Mouse (Mus musculus) forelimb bud, embryonic 11.5 days (tissue): ENCODE measurements at regions not wholly inside any gene's neighbourhood (a gene's known extent, or its start where the extent isn't known, plus 50 kb on each side); places are given as distances from the start of the nearest gene placed in this dataset.
A peak's percentile ranks its signal among the peaks of the same experiment; 100 is the strongest.

Experiments
- DNase-seq: peaks from one replicate; pipeline ENCODE4 v3.0.0-alpha.2; 2012; ENCODE audit warnings: low read depth, low spot score

DNA sequence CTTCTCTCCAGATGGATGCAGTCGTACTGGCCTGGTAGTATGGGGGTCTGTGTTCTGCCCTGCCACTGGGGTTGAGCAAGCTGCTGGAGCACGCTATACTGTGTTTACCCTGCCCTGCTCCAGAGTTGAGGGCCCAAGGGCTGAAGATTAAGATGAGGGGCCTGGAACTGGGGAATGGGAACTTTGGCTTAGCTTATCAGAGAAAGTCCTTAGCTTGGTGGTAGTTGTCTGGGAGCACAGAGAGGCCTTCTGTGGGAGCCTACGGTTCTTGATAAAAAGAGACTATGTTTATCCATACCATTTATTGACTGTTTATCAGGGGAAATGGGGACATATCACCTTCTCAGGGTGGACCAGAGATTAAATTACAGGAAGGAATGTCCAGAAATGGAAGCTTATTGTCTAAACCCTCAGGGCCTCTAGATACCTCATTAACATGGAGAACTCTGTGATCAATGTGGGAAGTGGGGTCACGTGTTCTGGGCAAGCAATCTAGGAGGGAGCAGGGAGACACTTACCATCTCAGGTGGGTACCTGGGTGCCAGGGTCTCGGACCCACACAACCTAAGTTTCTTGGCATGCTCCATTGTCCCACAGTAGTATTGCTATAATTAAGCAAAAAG, 58.7 kb downstream of the Mycn start:
- DNase-seq = no peak

DNA sequence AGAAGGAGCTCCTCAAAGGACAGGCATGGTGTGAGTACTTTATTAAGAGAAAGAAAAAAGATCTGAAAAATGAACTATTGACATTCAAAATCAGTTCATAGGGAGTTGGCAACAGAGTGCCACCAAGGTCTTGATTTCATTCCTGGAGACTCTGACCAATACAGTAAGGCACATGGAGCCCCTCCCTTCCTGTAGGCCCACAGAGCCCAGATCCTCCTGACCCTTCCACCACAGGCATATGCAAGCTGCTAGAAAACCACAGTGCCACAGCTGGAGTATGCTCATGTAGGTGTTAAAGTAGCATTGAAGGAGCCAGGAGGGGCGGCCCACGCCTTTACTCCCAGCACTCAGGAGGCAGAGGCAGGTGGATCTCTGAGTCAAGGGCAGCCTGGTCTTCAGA, 63.7 kb downstream of the Mycn start:
- DNase-seq = no peak

DNA sequence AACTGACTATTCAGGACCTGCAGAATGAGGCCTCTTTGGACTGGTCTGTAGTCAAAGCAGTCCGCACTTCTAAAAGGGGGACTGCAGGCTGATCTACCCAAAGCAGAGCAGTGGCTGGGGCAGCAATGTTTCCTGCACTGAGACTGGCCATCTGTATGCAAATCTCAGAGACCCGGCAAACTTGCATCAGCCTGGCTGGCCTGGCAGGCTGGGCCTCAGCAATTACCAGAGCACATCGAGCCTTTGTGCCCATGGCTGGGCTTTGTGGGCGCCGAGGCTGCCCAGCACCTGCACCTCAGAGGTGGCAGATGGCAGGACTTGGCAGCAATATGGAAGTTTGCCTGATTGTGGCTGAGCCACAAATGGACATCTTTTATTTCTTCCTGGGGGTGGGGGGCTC, 64.2 kb downstream of the Mycn start:
- DNase-seq = no peak

DNA sequence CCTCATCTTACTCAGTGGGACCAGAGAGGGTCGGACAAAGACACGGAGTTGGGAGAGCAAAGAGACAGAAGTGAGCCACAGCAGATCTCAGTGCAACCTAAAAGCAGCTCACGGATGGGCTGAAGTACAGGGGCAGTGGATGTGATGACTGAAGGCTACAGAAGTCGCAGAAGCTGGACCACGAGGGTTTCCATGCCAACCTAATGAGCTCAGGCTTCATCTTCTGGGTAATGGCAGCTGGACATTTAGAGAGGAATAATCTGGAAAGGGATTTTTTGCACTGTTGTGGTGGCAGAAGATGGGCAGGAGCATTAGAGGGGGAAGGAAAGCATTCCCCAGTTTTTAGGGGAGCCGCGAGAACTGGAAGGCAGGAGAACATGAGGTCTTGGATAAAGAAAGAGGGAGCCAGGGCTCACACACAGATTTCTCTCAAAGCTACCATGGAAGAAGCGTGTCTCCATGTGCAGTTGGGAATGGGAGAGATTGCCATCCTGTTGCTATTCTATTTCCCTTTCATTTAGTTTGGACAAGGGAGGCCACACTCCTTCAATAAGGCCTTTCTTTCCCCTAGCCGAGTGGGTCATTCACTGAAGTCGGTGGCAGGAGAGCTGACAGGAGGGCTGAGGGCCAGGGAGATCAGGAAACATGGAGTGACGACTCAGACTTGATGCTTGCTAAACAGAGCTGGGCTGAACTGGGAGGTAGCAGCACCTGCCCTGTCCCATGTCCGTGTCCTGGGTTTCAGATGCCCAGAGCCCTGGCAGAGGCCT, 65.6 kb downstream of the Mycn start:
- no peak for DNase-seq

DNA sequence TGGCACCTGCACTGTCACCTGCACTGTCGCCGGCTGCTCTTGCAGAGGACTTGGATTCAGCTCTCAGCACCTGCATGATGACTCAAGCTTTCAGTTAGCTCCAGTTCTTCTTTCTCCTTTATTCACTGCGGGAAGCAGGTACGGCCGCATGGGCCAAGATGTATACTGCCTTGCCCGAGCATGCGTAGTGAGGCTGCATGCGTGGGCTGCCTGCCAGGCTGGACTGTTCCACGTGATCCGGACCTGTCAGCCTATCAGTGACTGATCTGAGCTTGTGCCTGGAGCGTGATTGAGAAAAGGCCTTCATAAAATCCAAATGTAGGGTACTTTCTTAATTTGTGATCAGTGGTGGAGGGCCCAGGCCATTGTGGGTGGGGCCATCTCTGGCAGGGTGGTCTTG, 68.2 kb downstream of the Mycn start:
- DNase-seq = no peak

DNA sequence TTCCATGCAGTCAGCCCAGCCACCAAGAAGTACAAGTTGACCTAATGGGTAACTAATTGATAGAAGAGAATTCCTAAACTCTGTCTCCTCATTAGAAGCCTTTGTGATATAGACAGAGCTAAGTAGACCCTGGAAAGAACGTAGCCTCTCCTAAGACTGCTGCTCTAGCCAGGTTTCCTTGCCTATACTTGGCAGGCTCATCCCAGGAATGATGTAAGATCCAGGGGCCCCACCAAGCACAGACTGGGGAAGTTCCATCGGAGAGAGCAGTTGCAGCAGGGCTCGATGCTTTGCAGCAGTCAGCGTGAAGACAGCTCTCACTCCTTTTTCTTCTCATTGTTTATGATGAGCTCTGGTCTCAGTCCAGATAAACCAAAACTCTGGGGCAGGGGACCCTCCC, 68.7 kb downstream of the Mycn start:
- DNase-seq = no peak

DNA sequence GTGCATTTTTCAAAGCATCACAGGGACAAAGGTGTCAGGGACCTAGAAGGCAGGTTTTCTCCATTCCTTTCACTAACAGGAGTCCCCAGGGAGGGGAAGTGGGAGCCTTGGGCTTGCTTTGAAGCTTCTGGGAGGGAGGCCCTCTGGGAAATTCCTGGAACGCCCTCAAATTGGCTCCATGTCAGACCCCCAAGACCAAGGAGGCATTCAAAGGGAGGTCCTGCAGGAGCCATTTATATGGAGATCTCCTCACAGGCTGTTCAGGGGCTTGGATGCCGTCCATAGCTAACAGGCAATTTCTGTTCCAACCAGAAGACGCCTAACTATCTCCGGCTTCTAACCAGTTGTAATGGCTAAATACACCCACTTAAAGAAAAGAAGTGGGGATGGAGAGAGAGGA, 70.4 kb downstream of the Mycn start:
- no peak for DNase-seq

DNA sequence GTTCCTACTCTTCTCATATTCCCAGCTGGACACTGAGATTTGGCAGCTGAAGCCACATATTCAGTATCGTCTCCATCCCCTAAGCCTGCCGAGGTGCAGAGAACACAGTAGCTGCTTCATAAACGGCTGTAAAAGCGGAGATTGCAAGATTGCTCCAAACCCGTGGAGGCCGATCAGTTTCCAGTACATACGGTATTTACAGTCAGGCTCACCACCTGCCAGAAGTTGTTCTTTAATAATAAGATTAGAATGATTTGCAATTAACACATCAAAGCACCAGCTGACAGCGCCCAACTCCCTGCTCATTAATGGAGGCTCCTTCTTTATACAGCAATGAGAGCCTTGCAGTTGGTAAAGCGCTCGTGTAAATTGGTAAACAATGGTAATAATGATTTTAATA, 75.1 kb downstream of the Mycn start:
- no peak for DNase-seq

DNA sequence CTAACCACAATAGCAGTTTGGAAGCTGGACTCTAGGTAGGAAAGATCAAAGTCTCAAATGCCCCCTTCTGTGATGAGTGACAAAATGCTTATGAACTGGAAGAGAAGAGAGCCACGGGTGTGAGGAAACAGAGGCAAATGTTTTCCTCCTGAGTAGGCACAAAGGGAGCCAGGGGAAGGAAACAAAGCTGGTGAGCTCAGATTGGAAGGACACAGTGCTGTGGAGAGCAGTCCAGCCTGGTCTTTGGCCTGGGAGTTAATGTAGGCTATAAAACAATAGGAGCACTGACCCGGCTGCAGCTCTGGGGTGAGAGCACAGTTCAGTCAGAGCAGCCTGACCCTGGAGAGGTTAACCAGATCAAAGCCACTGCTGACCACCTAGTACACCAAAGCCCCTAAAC, 91.0 kb downstream of the Mycn start:
- no peak for DNase-seq

DNA sequence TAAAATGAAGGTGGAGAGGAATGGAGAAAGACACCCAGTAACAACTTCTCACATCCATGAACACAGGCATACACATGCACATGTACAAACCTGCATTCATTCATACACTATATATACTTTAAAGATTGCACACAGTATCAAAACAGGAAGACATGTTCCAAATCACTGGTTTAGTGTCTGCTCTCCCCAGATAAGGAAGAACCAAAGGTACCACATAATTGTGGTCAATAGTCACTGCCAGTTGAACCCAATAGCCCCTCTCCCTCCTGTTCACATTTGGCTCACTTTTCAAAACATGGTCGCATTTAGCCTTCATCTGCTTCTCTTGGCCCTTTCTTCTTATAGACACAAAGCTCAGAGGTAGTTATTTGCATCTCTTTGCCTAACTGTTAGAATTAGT, 95.0 kb downstream of the Mycn start:
- no peak for DNase-seq

DNA sequence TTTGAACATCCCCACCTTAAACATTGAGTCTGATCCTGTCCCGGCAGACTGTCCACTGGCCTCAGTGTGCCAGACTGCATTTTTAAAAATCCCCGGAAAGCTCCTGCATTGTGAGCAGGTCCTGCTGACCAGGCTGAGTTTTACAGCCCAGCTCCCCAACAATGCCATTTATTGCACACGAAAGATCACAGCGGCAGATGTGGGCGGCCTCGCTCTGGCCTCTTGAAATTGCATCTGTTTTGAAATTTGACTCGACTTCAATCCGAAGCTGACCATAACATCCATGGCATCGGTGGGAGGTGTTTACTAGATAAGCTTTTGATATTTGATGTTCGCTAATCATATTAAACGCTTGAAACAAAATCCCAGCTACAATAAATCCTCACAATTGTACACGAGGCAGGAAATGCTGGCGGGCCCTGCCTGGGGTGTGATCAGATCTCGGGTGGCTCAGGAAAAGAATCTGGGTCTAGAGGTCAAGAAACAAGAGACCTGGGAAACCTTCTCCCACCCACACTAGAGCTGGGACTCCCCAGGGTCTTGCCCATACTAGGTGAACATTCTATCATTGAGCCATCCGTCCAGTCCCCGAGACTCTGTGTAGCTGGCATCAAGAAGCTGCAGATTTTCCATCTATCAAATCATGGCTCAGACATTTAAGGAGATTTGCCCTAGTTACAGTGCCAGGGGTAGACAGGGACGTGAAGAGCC, 99.3 kb downstream of the Mycn start:
- DNase-seq = peak; percentile 57

DNA sequence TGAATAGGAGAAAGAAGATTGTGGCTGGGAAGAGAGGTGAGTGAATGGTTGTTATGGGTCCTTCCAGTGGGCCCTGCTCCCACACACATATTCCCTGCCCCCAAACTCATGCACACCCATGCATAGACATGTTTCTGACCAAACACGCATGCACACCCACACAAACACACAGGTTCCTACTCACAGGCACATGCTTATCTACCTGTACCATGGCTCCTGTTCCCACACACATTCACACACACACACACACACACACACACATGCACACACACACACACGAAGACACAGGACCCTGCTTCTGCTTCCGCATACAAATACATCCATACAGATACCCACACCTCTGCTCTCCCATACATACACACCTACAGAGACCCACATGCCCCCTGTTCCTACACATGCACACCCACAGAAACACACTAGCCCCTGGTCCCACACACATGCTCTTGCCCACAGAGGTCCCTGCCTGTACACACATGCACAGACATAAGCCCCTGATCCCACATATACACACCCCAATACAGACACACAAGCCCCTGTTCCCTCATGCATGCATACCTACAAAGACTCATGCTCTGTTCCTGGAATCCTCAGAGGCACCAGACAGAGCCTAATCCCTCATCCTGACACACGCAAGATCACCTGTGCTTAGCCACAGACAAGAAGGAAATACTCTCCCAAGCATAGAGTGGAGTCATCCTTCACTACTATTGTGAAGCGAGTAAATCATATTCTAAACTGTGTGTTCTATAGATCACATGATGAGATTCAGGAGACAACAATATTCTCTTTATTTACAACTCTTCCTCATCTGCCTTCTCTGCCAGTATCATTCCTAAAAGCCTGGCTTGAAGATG, 100.1 kb downstream of the Mycn start:
- DNase-seq = no peak

DNA sequence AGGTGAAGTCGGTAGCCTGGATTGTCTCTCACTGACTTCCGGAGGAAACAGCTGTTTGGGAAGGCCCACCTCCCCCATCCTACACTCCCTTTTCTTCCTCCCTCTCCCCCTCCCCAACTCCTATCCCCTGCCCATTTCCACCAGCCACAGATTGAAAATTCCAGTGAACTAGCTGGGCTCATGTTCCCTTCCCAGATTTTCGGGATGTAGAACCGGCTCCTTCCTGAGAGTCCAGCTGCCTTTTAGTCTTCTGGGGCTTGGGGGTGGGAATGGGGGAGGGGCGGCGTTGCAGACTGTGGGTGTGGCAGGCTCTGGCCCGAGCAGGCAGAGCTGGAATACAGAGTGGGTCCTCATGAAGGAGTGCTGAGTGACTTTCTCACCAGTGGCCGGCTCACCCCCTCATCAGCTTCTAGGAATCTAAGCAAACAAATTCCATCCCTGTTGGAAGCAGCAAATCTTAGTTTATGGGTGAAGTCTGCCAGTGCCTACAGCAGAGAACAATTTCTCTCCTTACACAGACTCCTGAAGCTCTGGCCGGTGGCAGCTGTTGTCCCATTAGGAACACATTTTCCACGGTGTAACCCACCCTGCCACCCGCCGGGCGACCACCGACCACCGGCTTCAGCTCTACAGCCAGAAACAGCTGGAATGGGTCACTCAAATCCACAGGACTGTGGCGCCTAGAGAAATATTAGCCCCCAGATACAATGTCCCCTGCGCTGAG, 100.9 kb downstream of the Mycn start:
- peak; percentile 49 for DNase-seq

DNA sequence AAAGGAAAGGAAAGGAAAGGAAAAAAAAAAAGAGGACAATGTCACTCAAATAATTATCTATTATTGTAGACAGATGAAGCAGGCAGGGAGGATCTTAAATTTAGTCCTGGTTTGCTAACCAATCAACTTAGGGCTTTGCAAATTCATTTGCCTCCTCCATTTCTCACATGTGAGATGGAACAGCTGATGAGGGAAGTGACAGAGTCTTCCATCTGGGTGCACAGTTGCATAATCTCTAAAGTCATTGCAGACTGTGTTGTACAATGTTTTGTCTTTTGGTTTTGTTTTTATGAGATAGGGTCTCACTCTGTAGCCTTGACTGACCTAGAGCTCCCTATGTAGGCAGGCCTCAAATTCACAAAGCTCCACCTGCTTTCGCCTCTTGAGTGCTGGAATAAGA, 103.9 kb downstream of the Mycn start:
- DNase-seq = no peak

DNA sequence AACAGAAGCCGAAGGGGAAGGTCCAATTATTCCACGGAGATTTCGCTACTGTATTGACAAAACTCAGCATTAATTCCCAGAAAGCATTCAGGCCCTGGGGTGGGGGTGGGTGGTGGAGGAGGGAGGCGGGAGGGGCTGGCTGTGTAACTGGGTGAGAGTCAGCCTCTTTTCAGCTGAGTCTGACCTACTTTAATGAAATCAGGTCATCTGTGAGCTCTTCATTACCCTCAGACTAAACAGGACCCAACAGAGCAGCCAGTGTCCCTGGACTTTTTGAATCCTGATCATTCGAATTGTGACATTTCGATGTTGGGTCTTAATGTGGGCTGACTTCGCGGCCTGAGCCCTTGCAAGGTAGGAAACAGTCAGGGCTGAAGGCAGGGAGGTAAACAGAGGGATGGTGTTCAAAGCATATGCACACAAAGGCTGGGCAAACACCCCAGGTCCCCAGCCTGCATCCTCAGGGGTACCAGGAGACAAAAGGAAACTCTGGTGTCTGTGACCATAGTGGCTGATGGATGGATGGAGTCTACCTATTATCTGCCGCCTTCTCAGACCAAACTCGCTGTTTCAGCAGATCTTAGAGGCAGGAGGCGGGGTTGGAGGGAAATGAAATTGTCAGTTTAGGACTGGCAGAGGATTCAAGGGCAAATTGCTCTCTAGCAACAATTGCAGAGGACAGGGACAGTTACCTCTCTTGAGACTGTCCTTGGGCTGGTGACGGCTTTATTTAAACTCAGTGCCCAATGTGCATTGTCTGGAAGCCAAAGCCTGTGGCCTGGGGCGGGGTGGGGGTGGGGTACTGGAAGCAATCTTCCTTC, 113.7 kb downstream of the Mycn start:
- no peak for DNase-seq

DNA sequence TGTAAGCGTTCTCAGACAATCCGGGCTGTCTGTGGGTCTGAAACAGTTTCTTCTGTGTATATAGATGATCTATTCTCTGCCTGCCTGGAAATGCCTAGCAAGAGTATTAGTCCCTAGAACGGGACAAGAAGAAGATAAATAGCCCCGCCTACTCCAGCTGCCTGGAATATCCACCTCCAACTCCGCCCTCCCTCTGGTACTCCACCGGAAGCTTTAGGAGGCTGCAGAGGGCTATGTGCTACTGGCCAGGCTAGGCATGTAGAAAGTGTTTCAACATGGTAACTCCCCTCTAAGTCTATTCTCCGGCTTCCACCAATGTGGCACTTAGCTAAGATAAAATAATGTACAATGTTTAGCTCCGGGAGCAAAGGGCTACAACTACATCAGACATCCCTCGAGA, 114.3 kb downstream of the Mycn start:
- DNase-seq = no peak

DNA sequence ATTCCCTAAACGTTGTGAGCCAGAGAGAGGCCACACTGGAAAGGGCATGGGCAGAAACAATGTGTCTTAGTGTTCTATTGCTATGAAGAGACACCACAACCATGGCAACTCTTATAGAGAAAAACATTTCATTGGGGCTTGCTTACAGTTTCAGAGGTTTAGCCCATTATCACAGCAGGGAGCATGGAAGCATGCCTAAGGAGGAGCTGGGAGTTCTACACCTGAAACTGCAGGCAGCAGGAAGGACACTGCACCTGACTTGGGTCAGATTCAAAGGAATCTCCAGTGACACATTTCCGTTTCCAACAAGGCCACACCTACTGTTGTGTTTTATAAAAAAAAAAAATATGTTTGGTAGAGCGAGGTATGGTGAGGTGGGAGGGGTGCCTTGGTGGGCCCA, 115.3 kb downstream of the Mycn start:
- DNase-seq = no peak

DNA sequence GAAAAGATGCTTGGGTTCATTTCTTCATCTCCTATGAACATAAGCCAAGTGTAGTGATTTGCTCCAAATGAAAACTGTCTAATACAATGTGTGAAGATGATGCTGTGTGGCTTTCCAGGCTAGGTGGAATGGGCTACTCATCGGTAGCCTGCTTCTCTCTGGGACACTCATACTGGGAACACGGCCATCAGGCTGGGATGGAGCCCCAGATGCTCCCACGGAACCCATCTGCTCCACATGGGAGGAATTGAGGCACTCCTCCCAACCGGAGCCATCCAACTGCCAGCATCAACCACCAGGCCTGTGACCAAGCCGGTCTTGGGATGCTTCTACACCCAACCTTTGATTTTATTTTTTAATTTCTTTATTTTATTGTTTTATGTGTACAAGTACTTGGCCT, 115.9 kb downstream of the Mycn start:
- no peak for DNase-seq

DNA sequence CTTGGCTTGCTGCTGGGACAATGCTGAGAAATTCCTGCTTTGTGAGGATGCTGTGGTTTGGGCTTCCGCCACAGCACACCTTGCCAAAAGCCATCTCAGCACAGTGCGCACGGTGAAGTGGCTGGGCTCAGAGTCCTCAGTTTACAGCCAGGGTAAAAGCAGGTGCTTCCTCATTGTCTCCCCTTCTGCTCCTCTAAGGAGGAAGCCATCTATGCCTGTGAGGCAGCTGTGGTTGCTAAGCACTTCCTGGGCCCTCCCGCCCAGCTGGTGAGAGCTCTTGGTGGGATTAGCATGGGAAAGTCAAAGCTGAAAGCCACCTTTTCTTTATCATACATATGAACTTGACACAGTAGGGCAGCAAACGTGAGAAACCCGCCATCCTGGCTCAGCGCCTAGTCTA, 120.2 kb downstream of the Mycn start:
- DNase-seq = no peak

DNA sequence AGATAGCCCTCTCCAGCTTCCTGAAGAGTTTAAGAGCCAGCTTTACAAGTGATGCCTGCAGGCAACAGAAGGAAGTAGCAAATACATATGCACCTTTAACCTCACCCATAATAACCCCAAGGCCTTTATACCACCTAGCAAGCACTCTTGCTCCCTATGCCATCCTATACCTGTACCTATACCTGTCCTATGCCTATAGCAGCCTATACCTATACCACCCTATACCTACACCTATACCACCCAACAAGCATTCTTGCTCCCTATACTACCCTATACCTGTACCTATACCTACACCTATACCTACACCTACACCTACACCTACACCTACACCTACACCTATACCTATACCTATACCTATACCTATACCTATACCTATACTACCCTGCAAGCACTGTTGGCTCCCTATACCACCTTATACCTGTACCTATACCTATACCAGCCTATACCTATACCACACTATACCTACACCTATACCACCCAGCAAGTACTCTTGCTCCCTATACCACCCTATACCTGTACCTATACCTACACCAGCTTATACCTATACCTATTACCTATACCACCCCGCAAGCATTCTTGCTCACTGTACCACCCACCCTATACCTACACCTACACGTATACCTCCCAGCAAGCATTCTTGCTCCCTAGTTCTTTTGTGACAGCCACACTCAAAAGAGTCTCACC, 120.9 kb downstream of the Mycn start:
- no peak for DNase-seq
